Mouse (Mus musculus) embryonic fibroblast, embryonic 13.5 days (primary cell): ENCODE results near the gene Pold2.
A peak's percentile ranks its signal among the peaks of the same experiment; 100 is the strongest.

Experiments used
- CTCF ChIP-seq: IDR thresholded peaks from 2 replicates; pipeline ENCODE4 v1.5.1; 2011; ENCODE audit warnings: mild to moderate bottlenecking, control low read depth, low read length, moderate library complexity, borderline replicate concordance; ENCODE audit not compliant: insufficient read depth
- POLR2A ChIP-seq: IDR thresholded peaks from 2 replicates; pipeline ENCODE4 v1.6.1; 2011; ENCODE audit warnings: low read depth, mild to moderate bottlenecking, control low read depth, low read length, moderate library complexity

GRCm38 (mm10) chr11:5912635-5913034 is 34.5 kb upstream of the Pold2 start:
- no peak for TF ChIP-seq POLR2A
- TF ChIP-seq CTCF: peak; percentile 55; the same call in 1 of the 2 replicates
